Mouse (Mus musculus) natural killer cell, adult 2 months (primary cell): ENCODE measurements at regions not wholly inside any gene's neighbourhood (a gene's known extent, or its start where the extent isn't known, plus 50 kb on each side); places are given as distances from the start of the nearest gene placed in this dataset.

Experiments
- DNase-seq, 2 experiments: peaks; one replicate each; pipeline ENCODE4 v3.0.0; 2022; ENCODE audit warnings: low spot score in 2 of 2

DNA sequence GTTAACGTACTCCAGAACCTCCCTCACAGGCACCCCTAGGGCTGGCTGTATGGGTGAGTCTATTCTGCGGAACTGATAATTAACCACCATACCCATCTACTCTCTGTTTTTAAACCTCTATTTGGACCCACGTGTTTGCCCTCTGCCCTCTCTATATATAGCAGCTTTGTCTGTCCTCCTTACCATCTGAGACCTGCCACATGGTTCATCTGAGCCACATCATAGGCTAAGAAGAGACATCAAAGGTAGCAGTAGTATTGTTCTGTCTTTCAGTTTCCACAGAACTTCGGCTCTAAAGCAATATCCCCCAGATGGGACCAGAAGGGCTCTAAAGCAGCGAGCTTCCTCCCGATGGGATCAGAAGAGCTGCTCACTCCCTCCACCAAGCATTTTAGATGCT, 281.7 kb upstream of the Xylt1 start:
- DNase-seq = no peak

DNA sequence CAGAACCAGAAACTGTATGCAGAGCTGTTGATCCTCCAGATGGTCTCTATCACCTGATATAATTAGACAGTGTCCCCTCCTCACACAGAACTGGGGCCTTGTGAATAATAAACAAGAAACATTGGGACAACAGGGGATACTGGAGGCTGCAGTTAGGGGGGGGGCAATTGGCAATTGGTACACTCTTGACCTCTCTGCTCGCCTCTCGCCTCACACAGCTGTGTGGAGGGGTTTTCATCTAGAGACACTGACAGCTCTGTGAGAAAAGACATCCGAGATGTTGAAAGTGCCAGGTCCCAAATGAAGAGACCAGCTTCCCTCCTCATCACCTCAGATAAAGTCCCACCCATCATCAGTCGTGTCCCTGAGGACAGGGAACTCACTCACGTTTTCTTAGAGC, 277.7 kb upstream of the Xylt1 start:
- DNase-seq = no peak

DNA sequence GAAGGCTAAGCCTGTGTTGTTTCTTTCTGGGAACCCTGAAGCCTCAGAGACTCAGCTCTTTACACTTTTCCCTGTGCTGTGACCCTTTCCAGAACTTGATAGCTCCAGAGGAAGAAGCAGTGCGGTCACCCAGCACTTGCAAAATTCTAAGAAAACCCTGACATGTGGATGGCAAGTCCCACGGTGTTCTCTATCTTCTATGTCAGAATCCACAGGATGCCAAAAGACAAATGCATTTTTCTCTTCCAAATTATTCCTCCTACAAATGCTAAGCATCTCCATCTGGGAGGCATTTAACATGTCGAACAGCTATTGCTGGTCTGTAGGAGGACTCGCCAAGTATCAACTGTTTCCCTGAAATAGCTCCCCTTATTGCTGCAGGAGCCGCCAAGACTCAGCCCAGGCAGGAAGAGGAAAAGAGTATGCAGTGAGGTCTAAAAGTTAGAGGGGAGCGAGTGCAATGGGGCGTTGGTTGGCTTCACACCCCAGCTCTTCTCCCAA, 274.0 kb upstream of the Xylt1 start:
- DNase-seq = no peak

- no peak for DNase-seq
Measured at GRCm38 (mm10) chr7:117108391-117108790, 272.4 kb upstream of the Xylt1 start.

- peak in 1 of 2 experiments; percentile 76 for DNase-seq
Measured at GRCm38 (mm10) chr7:117127728-117128127, 253.1 kb upstream of the Xylt1 start.

DNA sequence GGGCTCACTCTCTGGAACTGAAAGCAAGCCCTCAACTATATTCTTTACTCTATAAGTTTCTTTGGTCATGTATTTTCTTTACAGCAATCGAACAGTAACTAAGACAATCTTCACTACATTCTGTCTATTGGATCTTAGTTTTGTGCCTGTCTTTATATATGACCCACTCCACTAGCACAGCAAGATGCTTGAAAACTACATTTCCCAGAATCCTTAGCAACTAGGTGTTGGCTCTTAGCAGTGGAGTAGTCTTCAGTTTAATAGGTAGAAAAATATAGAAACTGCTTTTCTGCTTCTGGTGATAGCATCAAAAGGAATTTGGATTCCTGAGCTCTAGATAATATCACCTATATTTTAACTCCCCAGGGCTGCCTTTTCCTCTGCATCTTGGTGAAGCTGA, 245.9 kb upstream of the Xylt1 start:
- no peak for DNase-seq

DNA sequence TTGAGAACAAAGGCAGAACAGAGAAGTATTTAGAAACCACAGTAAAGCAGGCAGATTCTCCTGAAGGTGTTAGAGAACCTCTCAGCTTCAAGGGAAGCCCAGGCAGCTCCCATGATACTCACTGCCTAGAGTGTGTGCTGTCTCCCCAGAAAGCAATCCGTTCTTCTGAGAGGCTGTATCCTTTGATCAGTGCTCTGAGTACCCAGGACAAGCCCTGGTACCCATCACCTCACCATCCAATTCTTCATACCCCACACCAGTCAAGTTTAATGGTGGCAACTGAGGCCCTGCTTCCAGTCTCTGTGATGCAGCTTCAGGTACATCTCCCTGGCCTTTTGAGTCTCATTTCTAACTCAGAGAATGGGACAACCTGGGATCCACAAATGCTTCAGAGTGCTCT, 242.1 kb upstream of the Xylt1 start:
- no peak for DNase-seq

DNA sequence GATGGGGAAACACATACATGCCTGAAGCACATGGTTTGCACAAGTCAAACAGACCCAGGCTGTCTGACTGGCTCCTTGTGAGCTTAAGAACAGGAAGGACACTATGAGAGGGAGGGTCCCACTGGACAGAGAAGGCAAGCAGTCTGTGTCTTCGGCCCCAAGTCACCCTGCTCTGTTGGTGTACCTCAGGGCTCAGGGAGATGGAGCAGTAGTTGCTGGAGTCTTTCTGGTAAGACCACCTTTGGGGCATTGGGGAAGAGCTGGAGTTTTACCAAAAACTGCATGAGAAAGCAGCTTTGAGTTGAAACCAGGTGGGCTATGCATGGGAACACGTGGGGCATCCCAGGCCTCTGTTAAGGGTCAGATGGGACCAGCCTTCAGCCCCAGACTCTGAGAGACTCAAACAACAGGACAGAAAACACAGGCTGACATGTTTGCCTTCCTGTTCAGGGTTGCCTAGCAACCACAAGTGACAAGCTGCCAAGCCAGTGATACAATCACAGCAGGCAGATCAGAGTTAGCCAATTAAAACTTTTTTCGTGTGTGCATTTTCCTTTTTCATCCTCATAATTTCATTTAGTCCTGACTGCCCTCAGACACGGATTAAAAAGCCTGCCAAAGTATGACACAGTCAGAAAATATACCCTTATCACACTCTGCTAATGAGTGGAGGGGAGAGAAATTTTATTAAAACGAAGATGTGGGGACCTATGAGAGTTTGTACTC, 241.4 kb upstream of the Xylt1 start:
- DNase-seq = no peak

- DNase-seq = no peak
Measured at GRCm38 (mm10) chr7:117139971-117140247, 240.9 kb upstream of the Xylt1 start.

GRCm38 (mm10) chr7:117146809-117147208, 234.0 kb upstream of the Xylt1 start:
- no peak for DNase-seq

- no peak for DNase-seq
Measured at GRCm38 (mm10) chr7:117150355-117150754, 230.4 kb upstream of the Xylt1 start.

DNA sequence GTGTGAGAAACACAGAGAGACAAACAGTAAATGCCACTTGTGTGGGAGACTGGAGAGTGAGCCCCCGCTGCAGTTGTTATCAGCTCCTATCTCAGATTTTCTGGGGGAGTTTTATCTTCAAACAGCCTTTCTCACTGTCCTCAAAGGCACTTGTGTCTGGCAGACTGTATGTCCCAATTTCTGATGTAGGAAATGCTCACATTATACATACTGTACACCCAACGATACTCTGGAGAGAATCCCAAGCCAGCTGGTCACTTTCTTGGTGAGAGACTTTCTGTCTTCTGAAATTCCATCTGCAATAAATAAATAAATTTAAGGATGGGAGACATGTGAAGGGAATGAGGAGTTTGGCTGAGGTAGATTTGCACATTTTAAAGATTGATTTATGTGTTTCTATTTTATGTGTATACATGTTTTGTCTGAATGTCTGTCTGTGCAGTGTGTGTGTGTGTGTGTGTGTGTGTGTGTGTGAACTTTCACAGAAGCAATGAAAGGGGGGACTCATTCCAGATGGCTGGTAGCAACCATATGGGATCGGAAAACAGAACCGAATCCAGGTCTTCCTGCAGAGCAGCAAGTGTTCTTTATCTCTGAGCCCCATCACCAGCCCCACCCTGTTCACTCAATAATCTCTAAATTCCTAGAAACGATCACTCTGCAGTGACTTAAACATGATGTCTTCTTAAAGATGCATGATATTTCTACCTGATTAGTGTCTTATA, 226.8 kb upstream of the Xylt1 start:
- no peak for DNase-seq

GRCm38 (mm10) chr7:117161193-117161908, 219.4 kb upstream of the Xylt1 start:
- no peak for DNase-seq

- DNase-seq = no peak
Measured at GRCm38 (mm10) chr7:117174811-117175422, 205.9 kb upstream of the Xylt1 start.

DNA sequence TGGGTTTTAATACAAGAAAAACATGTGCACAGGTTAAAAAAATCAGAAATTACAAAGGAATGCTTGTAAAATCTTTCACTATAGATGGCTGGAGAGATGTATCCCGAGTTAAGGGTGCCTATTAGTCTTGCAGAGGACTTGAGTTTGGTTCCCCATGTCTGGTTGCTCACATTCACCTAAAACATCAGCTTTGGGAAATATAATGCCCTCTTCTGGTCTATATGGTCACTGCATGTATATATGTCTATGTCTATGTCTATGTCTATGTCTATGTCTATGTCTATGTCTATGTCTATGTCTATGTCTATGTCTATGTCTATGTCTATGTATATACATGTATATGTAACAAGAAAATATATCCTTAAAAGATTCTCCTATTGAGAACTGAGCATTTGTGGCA, 196.8 kb upstream of the Xylt1 start:
- no peak for DNase-seq

- DNase-seq = no peak
Measured at GRCm38 (mm10) chr7:117185891-117186290, 194.9 kb upstream of the Xylt1 start.

- DNase-seq = no peak
Measured at GRCm38 (mm10) chr7:117196611-117197010, 184.2 kb upstream of the Xylt1 start.

DNA sequence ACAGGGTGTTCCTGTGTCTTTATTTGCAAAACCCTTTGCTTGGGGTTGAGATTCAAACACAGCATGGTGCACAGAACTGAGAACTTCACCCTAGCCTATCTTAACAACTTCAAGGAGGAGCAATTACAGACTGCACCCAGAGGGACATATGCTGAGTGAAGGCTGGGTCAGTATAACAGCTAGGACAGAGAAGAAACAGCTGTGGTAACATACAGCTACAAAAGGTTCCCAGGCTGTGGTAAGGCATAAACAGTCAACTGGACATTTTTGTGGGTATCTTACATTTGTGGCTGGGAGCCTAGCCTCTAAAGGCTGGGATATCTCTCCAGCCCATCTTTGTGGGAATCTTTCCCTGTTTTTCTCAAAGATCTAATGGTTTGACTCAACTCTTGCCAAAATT, 154.5 kb upstream of the Xylt1 start:
- DNase-seq = no peak

GRCm38 (mm10) chr7:117229619-117230018, 151.2 kb upstream of the Xylt1 start:
- no peak for DNase-seq

DNA sequence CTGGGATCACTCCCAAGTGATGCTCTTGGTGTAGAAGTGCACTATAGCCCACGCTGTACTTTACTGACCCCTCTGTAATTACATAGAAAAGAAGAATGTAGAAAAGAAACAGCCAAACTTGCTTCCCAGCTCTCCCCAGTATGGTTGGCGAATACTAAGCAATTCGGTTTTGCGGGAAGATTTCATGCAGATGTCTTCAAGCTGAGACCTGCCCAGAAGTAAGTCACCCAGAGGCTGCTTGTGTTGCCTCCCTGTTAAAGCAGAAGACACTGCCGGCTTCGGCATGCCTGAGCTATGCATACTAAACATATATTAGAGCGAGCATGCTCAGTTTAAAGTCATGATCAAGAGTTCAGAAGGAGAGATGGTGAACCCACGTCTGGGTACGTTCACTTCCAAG, 124.0 kb upstream of the Xylt1 start:
- no peak for DNase-seq

DNA sequence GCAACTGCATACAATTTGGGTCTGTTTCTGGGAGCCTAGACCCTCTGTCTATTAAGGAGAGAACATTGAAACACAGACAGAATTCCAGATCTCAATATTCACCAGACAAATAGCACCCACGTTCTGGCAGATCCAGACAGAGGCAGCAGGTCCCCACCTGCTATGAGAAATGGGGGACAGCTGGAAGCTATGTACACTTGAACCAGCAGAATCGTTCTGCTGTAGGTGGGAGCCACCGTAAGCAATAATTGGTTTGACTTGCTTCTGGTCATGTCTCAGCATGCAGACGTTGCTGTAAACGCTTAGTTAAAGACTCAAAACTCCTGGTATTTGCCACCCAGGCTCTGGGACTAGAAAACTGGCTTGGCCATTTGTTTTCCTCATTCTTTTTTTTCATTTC, 122.2 kb upstream of the Xylt1 start:
- no peak for DNase-seq

DNA sequence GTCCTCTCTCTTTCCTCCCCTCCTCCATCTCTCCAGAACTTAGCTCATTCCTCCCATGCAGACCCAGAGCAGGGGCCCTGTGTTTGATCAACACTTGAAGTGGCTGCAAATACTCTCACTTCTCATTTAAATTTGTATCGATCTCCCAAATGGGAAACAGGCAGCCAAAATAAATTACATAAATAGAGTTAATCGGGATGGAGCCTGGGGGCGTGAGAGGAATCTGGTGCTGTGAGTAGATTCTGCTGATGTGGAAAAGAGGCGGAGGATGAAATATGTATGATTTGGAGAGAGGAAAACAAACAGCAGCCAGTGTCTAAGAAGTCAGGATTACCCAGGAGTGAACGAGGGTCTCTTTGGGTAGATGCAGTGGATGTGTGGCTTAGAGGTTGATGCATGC, 121.6 kb upstream of the Xylt1 start:
- no peak for DNase-seq
